Mouse (Mus musculus) embryonic facial prominence, embryonic 14.5 days (tissue): ENCODE measurements around the gene Aqp1. TPM values are rescaled to one million over a fixed set of nuclear protein-coding genes. Genes with fewer than 3 reads are reported as not detected.

ENCODE experiments used
- ATAC-seq: fragments of 200-750 bp; cut with Nextera tagmentation; 2 replicates; pipeline ENCODE4 v1.8.0; 2017; ENCODE audit warnings: low read depth, moderate number of reproducible peaks, moderate TSS enrichment
- DNase-seq: peaks from one replicate; pipeline ENCODE4 v3.0.0-alpha.2; 2015; ENCODE audit warnings: low spot score
- H3K27ac ChIP-seq: fragments of 300-500 bp; sonication (generic); replicated peaks from 2 replicates; pipeline ENCODE4 v1.5.1; 2014; ENCODE audit warnings: low read depth, mild to moderate bottlenecking, low read length, moderate library complexity
- H3K27me3 ChIP-seq: fragments of 300-500 bp; sonication (generic); replicated peaks from 2 replicates; pipeline ENCODE4 v1.6.1; 2014; ENCODE audit warnings: low read length; ENCODE audit not compliant: control insufficient read depth, insufficient read depth
- H3K36me3 ChIP-seq: fragments of 300-500 bp; sonication (generic); 2 replicates; pipeline ENCODE4 v1.6.1; 2014; ENCODE audit warnings: low read length, mixed read lengths; ENCODE audit not compliant: control insufficient read depth, insufficient read depth
- H3K4me1 ChIP-seq: fragments of 300-500 bp; sonication (generic); 2 replicates; pipeline ENCODE4 v1.6.1; 2014; ENCODE audit warnings: antibody characterized with exemption, low read length; ENCODE audit not compliant: control insufficient read depth, insufficient read depth
- H3K4me2 ChIP-seq: fragments of 300-500 bp; sonication (generic); 2 replicates; pipeline ENCODE4 v1.6.1; 2014; ENCODE audit warnings: low read depth, mild to moderate bottlenecking, low read length, moderate library complexity, mixed read lengths
- H3K4me3 ChIP-seq: fragments of 300-500 bp; sonication (generic); 2 replicates; pipeline ENCODE4 v1.5.1; 2014; ENCODE audit warnings: low read depth, mild to moderate bottlenecking, low read length
- H3K9ac ChIP-seq: fragments of 300-500 bp; sonication (generic); 2 replicates; pipeline ENCODE4 v1.6.1; 2014; ENCODE audit warnings: low read depth, mild to moderate bottlenecking, low read length, moderate library complexity, mixed read lengths
- H3K9me3 ChIP-seq: fragments of 300-500 bp; sonication (generic); 2 replicates; pipeline ENCODE4 v1.6.1; 2016; ENCODE audit warnings: low read length; ENCODE audit not compliant: control insufficient read depth
- WGBS: fragments of 180-500 bp; shearing (Covaris S2); extraction: QIAGEN DNeasy Blood & Tissue Kit; methylation state at CpG from one replicate; pipeline ENCODE4 v1.1.7; 2014; 5-methylcytosine and 5-hydroxymethylcytosine counted together
- polyA plus RNA-seq: library from polyadenylated mRNA; unstranded; fragments of >200 nt; fragmentation: Nextera tagmentation; extraction: Ambion mirVana; gene quantifications from 2 replicates; pipeline ENCODE4 v1.2.1, GENCODE M21; 2014

Aqp1 gene
- polyA plus RNA-seq, 1 experiment from 2014 or later, result 20.4 TPM

GRCm38 (mm10) chr6:55356017-55356703, 19.9 kb downstream of the Aqp1 start:
- DNase-seq, result no peak
- Histone ChIP-seq H3K4me2 (no peak overlapping the region), H3K9ac (no peak overlapping the region), H3K9me3 (no peaks in the 10 kb centered on the region), H3K4me3 (no peak overlapping the region), H3K27me3 (no peaks in the 10 kb centered on the region), H3K4me1 (no peaks in the 10 kb centered on the region), H3K27ac (no peak overlapping the region), H3K36me3 (no peaks in the 10 kb centered on the region)
- 47% methylated on average over 5 of the region's 5 CpGs for WGBS
- ATAC-seq, result no peak

- H3K4me2 ChIP-seq, result no peak overlapping the region
- no peaks in the 10 kb centered on the region for H3K9me3 ChIP-seq
- H3K27me3 ChIP-seq, result no peaks in the 10 kb centered on the region
- H3K9ac ChIP-seq, result no peak overlapping the region
- 66% methylated on average over 5 of the region's 5 CpGs for WGBS
- no peaks in the 10 kb centered on the region for H3K36me3 ChIP-seq
- ATAC-seq, result no peak
- H3K27ac ChIP-seq, result no peak overlapping the region
- no peaks in the 10 kb centered on the region for H3K4me1 ChIP-seq
- H3K4me3 ChIP-seq, result no peak overlapping the region
- DNase-seq, result no peak
Measured at GRCm38 (mm10) chr6:55356976-55357635, 20.9 kb downstream of the Aqp1 start.

GRCm38 (mm10) chr6:55357636-55358031, 21.4 kb downstream of the Aqp1 start:
- ATAC-seq (peak; percentile 53; the same call in 1 of the 2 replicates), DNase-seq (no peak)
- Histone ChIP-seq H3K36me3 (no peaks in the 10 kb centered on the region), H3K4me3 (no peak overlapping the region), H3K9me3 (no peaks in the 10 kb centered on the region), H3K9ac (no peak overlapping the region), H3K27ac (no peak overlapping the region), H3K4me1 (no peaks in the 10 kb centered on the region), H3K4me2 (no peak overlapping the region), H3K27me3 (no peaks in the 10 kb centered on the region)
- WGBS, result 55% methylated on average over 6 of the region's 6 CpGs

- no peaks in the 10 kb centered on the region for H3K4me1 ChIP-seq
- no peaks in the 10 kb centered on the region for H3K27me3 ChIP-seq
- no peak overlapping the region for H3K27ac ChIP-seq
- 13% methylated on average over 2 of the region's 2 CpGs for WGBS
- no peaks in the 10 kb centered on the region for H3K36me3 ChIP-seq
- H3K9ac ChIP-seq, result no peak overlapping the region
- H3K4me3 ChIP-seq, result no peak overlapping the region
- ATAC-seq (0 out of 2 replicates have a peak, but pooled peaks have one; percentile 26), DNase-seq (no peak)
- no peaks in the 10 kb centered on the region for H3K9me3 ChIP-seq
- H3K4me2 ChIP-seq, result no peak overlapping the region
Measured at GRCm38 (mm10) chr6:55358731-55359143, 22.5 kb downstream of the Aqp1 start.

GRCm38 (mm10) chr6:55362663-55363062, 26.4 kb downstream of the Aqp1 start:
- DNase-seq, result no peak

GRCm38 (mm10) chr6:55367126-55367525, 30.9 kb downstream of the Aqp1 start:
- Histone ChIP-seq H3K36me3 (no peaks in the 10 kb centered on the region), H3K27me3 (no peaks in the 10 kb centered on the region), H3K9ac (no peak overlapping the region), H3K27ac (no peak overlapping the region), H3K4me1 (no peaks in the 10 kb centered on the region), H3K9me3 (no peaks in the 10 kb centered on the region), H3K4me3 (no peak overlapping the region), H3K4me2 (no peak overlapping the region)
- no peak for ATAC-seq
- no peak for DNase-seq

More at GRCm38 (mm10) chr6:55362663-55363062, 26.4 kb downstream of the Aqp1 start:
- Histone ChIP-seq H3K4me3 (no peak overlapping the region), H3K36me3 (no peaks in the 10 kb centered on the region), H3K9ac (no peak overlapping the region), H3K4me2 (no peak overlapping the region), H3K27ac (no peak overlapping the region), H3K9me3 (no peaks in the 10 kb centered on the region), H3K27me3 (no peaks in the 10 kb centered on the region), H3K4me1 (no peaks in the 10 kb centered on the region)
- WGBS, result 76% methylated on average over 1 of the region's 1 CpGs
- ATAC-seq, result no peak

- ATAC-seq (no peak), DNase-seq (no peak)
- Histone ChIP-seq H3K4me3 (no peak overlapping the region), H3K36me3 (no peaks in the 10 kb centered on the region), H3K27ac (no peak overlapping the region), H3K9me3 (no peaks in the 10 kb centered on the region), H3K4me1 (no peaks in the 10 kb centered on the region), H3K27me3 (no peaks in the 10 kb centered on the region), H3K9ac (no peak overlapping the region), H3K4me2 (no peak overlapping the region)
- WGBS, result 86% methylated on average over 6 of the region's 6 CpGs
Measured at GRCm38 (mm10) chr6:55370831-55371230, 34.6 kb downstream of the Aqp1 start.

GRCm38 (mm10) chr6:55376076-55376475, 39.8 kb downstream of the Aqp1 start, which contains the start of gene Ghrhr:
Ghrhr (plus strand) TSS chr6:55376295.
- 68% methylated on average over 6 of the region's 6 CpGs for WGBS
- Histone ChIP-seq H3K4me3 (no peak within 1 kb of the TSS), H3K27me3 (no peaks in the 10 kb centered on the region), H3K27ac (no peak within 1 kb of the TSS), H3K36me3 (no peaks in the 10 kb centered on the region), H3K9ac (no peak within 1 kb of the TSS), H3K4me2 (no peak within 1 kb of the TSS), H3K4me1 (no peaks in the 10 kb centered on the region; the same call in 1 of the 2 replicates), H3K9me3 (no peaks in the 10 kb centered on the region)
- ATAC-seq (no peak), DNase-seq (no peak)
